Mouse (Mus musculus) erythroblast, embryonic 14.5 days (primary cell): ENCODE measurements around the gene Rab5c.

ENCODE experiments used
- GATA1 ChIP-seq: IDR thresholded peaks from 2 replicates; pipeline ENCODE4 v1.6.1; 2012; ENCODE audit warnings: low read length, inconsistent platforms, mixed read lengths
- TAL1 ChIP-seq: IDR thresholded peaks from 3 replicates; pipeline ENCODE4 v1.6.1; 2012; ENCODE audit warnings: low read length, inconsistent platforms, mixed read lengths

DNA sequence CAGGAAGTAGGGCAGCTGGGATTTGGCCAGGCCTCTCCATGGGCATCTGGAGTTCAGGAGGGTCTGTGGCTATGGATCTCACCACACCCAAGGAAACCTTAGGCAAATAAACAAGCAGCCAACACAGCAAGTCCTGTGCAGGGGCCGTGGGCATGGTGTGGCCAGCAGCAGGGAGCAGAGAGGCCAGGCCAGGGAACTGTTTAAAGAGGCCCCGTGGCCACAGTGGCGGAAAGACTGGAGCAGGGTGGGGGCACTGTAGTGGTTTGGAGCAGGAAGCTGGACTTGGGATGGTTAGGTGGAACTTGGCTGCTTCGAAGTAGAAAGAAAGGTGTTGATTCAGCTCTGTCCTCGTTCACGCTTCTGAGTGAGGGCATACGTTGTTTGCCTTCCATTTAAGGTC lies 50.8 kb downstream of the Rab5c start:
- TF ChIP-seq GATA1, result no peak
- no peak for TF ChIP-seq TAL1
